Mouse (Mus musculus) hematopoietic multipotent progenitor cell, adult 10-12 weeks (in vitro differentiated cells): ENCODE data around the gene Ywhah. TPM values are rescaled to one million over a fixed set of nuclear protein-coding genes. Genes with fewer than 3 reads are reported as not detected.

Source experiments
- polyA plus RNA-seq: library from polyadenylated mRNA; stranded (reverse); fragments of >175 nt; gene quantifications from 2 replicates; pipeline ENCODE4 v1.2.3, GENCODE M21; 2012; ENCODE audit warnings: low replicate concordance

The Ywhah gene
- polyA plus RNA-seq = 50.2 and 99.1 TPM in 2 replicates

DNA sequence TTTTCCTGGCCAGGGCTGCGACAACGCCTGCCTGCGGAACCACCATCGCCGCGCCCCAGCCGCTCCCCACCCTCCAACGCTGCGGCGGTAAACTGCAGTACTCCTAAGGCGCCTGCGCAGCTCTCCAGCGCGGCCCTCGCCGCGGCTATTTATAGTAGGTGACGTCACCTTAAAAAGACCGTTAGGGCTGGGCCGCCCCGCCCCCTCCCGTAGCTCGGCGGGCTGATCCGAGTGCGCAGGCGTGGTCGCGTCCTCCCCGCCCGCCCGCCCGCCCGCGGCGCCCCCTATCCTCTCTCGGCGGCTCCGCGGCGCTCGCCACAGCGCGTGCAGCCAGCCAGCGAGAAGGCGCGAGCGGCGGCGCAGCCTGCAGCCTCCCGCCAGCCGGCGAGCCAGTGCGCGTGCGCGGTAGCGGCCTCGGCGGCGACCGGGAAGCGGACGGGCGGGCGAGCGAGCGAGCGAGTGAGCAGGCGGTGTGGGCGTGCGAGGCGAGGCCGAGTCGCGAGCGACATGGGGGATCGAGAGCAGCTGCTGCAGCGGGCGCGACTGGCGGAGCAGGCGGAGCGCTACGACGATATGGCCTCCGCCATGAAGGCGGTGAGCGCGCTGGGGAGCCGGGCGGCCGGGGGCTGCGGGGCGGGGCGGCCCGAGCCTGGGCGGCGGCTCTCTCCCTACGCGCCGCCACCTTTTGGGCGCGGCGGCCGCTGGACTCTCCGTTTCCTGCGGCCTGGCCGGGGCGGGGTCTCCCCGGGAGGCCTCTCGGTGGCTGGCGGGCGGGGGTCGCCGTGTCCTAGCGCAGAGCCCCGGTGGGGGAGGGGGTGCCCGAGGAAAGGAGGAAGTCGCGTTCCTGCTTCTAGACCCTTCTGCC lies at the start of gene Ywhah:
Gene Ywhah (plus strand): TSS at position 256 of the 865 bp plus-strand sequence.

Other genes with a start within 250 kb of the Ywhah start
- 16.0 and 27.8 TPM in 2 replicates for gene Pisd, start 233.2 kb upstream of the Ywhah start, polyA plus RNA-seq
- 1.7 and 17.7 TPM in 2 replicates for gene Gm20671, start 191.7 kb upstream of the Ywhah start, polyA plus RNA-seq
- 37.5 and 76.1 TPM in 2 replicates for gene Prr14l, start 164.6 kb upstream of the Ywhah start, polyA plus RNA-seq
- gene Depdc5, start 155.1 kb upstream of the Ywhah start, polyA plus RNA-seq = 1.9 and 5.7 TPM in 2 replicates
- not detected in 2 replicates for gene Slc5a1, start 85.4 kb downstream of the Ywhah start, polyA plus RNA-seq
- 2.0 TPM in 1 of 2 replicates, not detected in the other for gene Spon2, start 199.6 kb downstream of the Ywhah start, polyA plus RNA-seq